Mouse (Mus musculus): ENCODE measurements around the gene Exd1. TPM values are rescaled to one million over a fixed set of nuclear protein-coding genes. Genes with fewer than 3 reads are reported as not detected.
"Not testable (repeated sequence)": the region's sequence is repeated elsewhere in the genome, so short reads cannot be mapped to it uniquely, and the experiment has no call there.

Exd1 gene
- polyA plus RNA-seq, 1 experiment from 2014 or later, result 1.0 TPM

DNA sequence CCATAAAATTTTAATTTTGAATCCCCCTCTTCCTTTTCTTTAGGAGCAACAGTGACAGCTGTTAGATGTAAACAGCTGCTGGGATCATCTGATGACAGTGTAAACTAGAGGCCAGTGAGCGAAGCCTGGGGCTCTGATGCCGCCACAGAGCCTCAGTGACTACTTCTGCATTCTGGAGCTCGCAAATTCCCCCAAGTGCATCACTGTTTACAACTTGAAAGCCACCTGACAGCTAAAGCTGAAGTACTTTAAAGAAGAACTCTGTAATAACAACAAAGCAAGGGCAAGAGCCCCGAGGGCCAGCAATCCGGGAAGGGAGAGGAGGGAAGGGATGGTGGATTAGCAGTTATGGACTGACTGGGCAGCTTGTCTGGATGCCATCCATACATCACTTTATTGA, 30.6 kb downstream of the Exd1 start:
- H3K4me3 ChIP-seq (ENCODE audit: low read depth, low read length), result no peak overlapping the region
- no peak for ATAC-seq
- no peaks in the 10 kb centered on the region for H3K9me3 ChIP-seq (replicated peaks; ENCODE audit: control insufficient read depth, low read length, poor library complexity, severe bottlenecking)
- H3K36me3 ChIP-seq (ENCODE audit: control insufficient read depth, insufficient read depth, low read length), result no peaks in the 10 kb centered on the region
- H3K27me3 ChIP-seq (ENCODE audit: control insufficient read depth, insufficient read depth, low read depth, low read length), result no peaks in the 10 kb centered on the region
- H3K4me1 ChIP-seq (ENCODE audit: control insufficient read depth, insufficient read depth, low read length), result no peaks in the 10 kb centered on the region
- no peak overlapping the region for H3K27ac ChIP-seq (ENCODE audit: low read length)
- no peak overlapping the region for H3K4me2 ChIP-seq (ENCODE audit: low read length)
- no peak overlapping the region for H3K9ac ChIP-seq (ENCODE audit: low read depth, low read length)
- 59% methylated on average over 5 of the region's 5 CpGs for WGBS

DNA sequence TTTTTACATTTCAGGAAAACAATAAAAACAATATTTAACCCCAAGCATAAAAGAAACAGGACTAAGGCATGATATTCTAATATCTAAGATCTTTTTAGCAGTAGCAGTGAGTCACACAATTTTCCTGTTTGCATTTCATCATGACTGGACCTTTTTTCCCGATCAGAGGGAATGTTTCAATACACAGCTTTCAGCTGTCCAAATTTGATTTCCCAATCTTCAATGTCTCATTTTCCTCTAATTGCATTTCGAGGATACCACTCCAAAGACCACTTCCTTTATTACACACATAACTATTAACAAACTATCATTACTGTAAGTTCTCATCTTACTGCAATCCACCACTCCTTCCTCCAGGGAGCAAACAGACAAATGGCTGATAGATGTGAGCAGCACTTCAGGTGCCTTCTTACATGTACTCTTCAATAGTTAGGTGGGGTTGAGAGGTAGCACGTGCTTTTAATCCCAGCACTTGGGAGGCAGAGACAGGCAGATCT, 33.4 kb downstream of the Exd1 start:
- H3K36me3 ChIP-seq (ENCODE audit: control insufficient read depth, insufficient read depth, low read length), result no peaks in the 10 kb centered on the region
- H3K27ac ChIP-seq (ENCODE audit: low read length), result no peak overlapping the region
- H3K4me1 ChIP-seq (ENCODE audit: control insufficient read depth, insufficient read depth, low read length), result no peaks in the 10 kb centered on the region
- WGBS, result 94% methylated on average over 3 of the region's 3 CpGs
- H3K27me3 ChIP-seq (ENCODE audit: control insufficient read depth, insufficient read depth, low read depth, low read length), result no peaks in the 10 kb centered on the region
- H3K4me2 ChIP-seq (ENCODE audit: low read length), result no peak overlapping the region
- no peak overlapping the region for H3K9ac ChIP-seq (ENCODE audit: low read depth, low read length)
- H3K9me3 ChIP-seq (replicated peaks; ENCODE audit: control insufficient read depth, low read length, poor library complexity, severe bottlenecking), result no peaks in the 10 kb centered on the region
- no peak for ATAC-seq
- no peak overlapping the region for H3K4me3 ChIP-seq (ENCODE audit: low read depth, low read length)

DNA sequence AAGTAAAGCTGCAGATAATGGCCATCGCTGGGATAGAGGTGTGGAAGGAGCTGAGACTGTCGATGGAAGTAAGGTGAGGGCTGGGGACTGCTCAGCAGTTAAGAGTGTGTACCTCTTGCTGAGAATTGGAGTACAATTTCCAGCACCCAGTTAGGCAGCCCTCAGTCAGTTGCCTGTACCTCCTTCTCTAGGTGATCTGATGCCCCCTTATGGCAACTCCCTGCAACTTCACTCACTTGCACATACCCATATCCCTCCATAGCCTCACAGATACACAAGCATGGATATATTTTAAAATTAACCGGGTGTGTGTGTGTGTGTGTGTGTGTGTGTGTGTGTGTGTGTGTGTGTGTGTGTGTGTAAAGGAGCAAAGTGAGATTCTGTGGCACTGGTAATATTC, 35.1 kb downstream of the Exd1 start:
- Histone ChIP-seq H3K27ac (ENCODE audit: low read length) (no peak overlapping the region), H3K4me2 (ENCODE audit: low read length) (no peak overlapping the region), H3K36me3 (ENCODE audit: control insufficient read depth, insufficient read depth, low read length) (no peaks in the 10 kb centered on the region), H3K4me1 (ENCODE audit: control insufficient read depth, insufficient read depth, low read length) (no peaks in the 10 kb centered on the region), H3K9me3 (replicated peaks; ENCODE audit: control insufficient read depth, low read length, poor library complexity, severe bottlenecking) (no peaks in the 10 kb centered on the region), H3K27me3 (ENCODE audit: control insufficient read depth, insufficient read depth, low read depth, low read length) (no peaks in the 10 kb centered on the region), H3K4me3 (ENCODE audit: low read depth, low read length) (no peak overlapping the region), H3K9ac (ENCODE audit: low read depth, low read length) (no peak overlapping the region)
- 83% methylated on average over 3 of the region's 3 CpGs for WGBS
- no peak for ATAC-seq

DNA sequence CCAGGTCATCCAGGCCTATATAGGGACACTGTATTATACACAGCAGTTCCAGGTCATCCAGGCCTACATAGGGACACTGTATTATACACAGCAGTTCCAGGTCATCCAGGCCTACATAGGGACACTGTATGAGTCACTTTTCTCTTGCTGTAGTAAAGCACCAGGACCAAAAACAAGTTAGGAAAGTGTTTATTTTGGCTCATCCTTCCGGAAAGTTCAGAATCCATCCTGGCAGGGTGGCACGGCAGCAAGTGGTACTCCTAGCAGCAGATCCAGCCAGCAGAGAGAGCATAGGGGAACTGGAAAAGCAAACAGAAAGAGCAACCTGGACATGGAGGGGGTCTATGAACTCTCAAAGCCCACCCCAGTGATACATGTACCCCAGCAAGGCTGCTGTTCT, 36.6 kb downstream of the Exd1 start:
- no peak overlapping the region for H3K4me2 ChIP-seq (ENCODE audit: low read length)
- no peaks in the 10 kb centered on the region for H3K27me3 ChIP-seq (ENCODE audit: control insufficient read depth, insufficient read depth, low read depth, low read length)
- 87% methylated on average over 2 of the region's 2 CpGs for WGBS
- no peaks in the 10 kb centered on the region for H3K36me3 ChIP-seq (ENCODE audit: control insufficient read depth, insufficient read depth, low read length)
- no peaks in the 10 kb centered on the region for H3K4me1 ChIP-seq (ENCODE audit: control insufficient read depth, insufficient read depth, low read length)
- ATAC-seq, result no peak
- no peak overlapping the region for H3K4me3 ChIP-seq (ENCODE audit: low read depth, low read length)
- H3K27ac ChIP-seq (ENCODE audit: low read length), result no peak overlapping the region
- H3K9ac ChIP-seq (ENCODE audit: low read depth, low read length), result no peak overlapping the region
- no peaks in the 10 kb centered on the region for H3K9me3 ChIP-seq (replicated peaks; ENCODE audit: control insufficient read depth, low read length, poor library complexity, severe bottlenecking)

DNA sequence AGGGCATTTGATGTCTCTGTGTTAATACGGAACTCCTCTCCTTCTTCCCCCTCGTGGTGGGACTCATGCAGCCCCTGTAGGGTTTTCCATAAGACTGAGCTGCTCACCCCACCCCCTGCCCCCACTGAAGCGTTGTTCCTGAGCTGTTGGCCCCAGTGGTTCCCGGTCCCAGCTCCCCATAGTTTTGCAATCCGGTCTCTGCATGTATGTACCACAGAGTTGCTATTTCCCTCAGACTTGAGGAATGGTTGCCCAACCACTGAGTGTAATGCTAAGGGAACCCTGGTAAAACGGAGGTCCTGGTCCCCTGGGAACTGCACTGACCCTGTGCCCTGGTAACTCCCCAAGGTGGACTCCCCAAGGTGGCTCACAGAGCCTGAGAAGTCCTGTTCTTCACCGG, 38.9 kb downstream of the Exd1 start:
- H3K27me3 ChIP-seq (ENCODE audit: control insufficient read depth, insufficient read depth, low read depth, low read length); H3K4me1 ChIP-seq (ENCODE audit: control insufficient read depth, insufficient read depth, low read length); H3K4me2 ChIP-seq (ENCODE audit: low read length); H3K27ac ChIP-seq (ENCODE audit: low read length); H3K36me3 ChIP-seq (ENCODE audit: control insufficient read depth, insufficient read depth, low read length); H3K9me3 ChIP-seq (replicated peaks; ENCODE audit: control insufficient read depth, low read length, poor library complexity, severe bottlenecking); H3K4me3 ChIP-seq (ENCODE audit: low read depth, low read length); ATAC-seq; H3K9ac ChIP-seq (ENCODE audit: low read depth, low read length): not testable (repeated sequence)
- 66% methylated on average over 7 of the region's 7 CpGs for WGBS

DNA sequence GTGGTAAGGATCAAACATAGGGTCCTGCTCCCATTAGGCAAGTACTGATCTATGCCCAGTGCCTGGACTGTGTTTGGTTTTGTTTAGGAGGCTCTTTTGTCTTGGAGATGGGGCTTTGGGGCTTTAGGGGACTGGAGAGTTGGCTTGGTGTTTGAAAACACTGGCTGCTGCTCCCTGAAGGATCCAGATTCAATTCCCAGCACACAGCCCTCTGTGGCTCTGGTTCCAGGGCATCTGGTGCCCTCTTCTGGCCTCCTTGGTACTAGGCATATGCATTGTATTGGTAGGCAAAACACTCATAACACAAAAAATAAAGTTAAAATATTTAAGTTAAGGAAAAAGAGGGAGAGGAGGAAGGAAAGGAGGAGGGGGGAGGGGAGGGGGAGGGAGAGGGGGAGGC, 40.3 kb downstream of the Exd1 start:
- H3K36me3 ChIP-seq (ENCODE audit: control insufficient read depth, insufficient read depth, low read length), result no peaks in the 10 kb centered on the region
- H3K4me3 ChIP-seq (ENCODE audit: low read depth, low read length), result no peak overlapping the region
- no peak overlapping the region for H3K27ac ChIP-seq (ENCODE audit: low read length)
- ATAC-seq, result no peak
- H3K9me3 ChIP-seq (replicated peaks; ENCODE audit: control insufficient read depth, low read length, poor library complexity, severe bottlenecking), result no peaks in the 10 kb centered on the region
- H3K27me3 ChIP-seq (ENCODE audit: control insufficient read depth, insufficient read depth, low read depth, low read length), result no peaks in the 10 kb centered on the region
- no peak overlapping the region for H3K9ac ChIP-seq (ENCODE audit: low read depth, low read length)
- H3K4me1 ChIP-seq (ENCODE audit: control insufficient read depth, insufficient read depth, low read length), result no peaks in the 10 kb centered on the region
- no peak overlapping the region for H3K4me2 ChIP-seq (ENCODE audit: low read length)

DNA sequence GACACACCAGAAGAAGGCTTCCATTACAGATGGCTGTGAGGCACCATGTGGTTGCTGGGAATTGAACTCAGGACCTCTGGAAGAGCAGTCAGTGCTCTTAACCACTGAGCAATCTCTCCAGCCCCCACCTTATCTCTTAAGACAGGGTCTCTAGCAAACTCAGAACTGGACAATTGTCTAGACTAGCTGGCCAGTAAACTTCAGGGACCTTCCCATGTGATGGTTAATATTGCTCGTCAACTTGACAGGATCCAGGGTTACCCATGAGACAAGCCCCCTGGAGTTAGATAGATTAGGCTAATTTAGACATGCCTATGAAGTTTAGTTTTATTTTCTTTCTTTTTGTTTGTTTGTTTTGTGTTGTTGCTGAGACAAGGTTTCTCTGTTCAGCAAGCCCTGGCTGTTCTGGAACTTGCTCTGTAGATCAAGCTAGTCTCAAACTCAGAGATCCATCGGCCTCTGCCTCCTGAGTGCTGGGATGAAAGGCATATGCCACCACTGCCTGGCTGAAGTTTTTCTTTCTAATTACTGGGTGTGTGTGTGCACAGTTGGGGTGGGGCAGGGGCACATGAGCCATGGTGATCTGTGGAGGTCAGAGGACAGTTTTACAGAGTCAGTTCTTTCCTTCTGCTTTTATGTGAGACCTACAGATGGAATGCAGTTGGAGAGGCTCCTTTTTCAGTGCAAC, 46.3 kb downstream of the Exd1 start:
- Histone ChIP-seq H3K4me2 (ENCODE audit: low read length) (no peak overlapping the region), H3K36me3 (ENCODE audit: control insufficient read depth, insufficient read depth, low read length) (no peaks in the 10 kb centered on the region), H3K27me3 (ENCODE audit: control insufficient read depth, insufficient read depth, low read depth, low read length) (no peaks in the 10 kb centered on the region), H3K9ac (ENCODE audit: low read depth, low read length) (no peak overlapping the region), H3K4me3 (ENCODE audit: low read depth, low read length) (no peak overlapping the region), H3K4me1 (ENCODE audit: control insufficient read depth, insufficient read depth, low read length) (no peaks in the 10 kb centered on the region), H3K9me3 (replicated peaks; ENCODE audit: control insufficient read depth, low read length, poor library complexity, severe bottlenecking) (no peaks in the 10 kb centered on the region), H3K27ac (ENCODE audit: low read length) (no peak overlapping the region)
- WGBS, result 89% methylated on average over 2 of the region's 2 CpGs
- no peak for ATAC-seq

DNA sequence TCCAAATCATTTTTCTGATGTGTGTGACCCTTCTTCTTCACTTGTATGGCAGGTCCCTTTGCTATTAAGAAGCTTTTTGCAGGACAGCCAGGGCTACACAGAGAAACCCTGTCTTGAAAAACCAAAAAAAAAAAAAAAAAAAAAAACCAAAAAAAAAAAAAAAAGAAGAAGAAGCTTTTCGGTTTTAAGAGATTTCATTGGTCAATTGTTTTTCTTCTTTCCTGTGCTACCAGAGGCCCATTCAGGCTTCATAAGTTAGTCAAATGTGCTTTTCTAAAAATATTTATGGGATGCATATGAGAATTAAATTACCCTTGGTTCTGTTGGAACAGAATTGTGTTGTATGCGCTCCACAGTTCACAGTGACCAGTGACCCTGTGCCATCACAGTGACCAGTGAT, 48.6 kb downstream of the Exd1 start:
- 88% methylated on average over 2 of the region's 2 CpGs for WGBS
- no peak overlapping the region for H3K27ac ChIP-seq (ENCODE audit: low read length)
- H3K4me1 ChIP-seq (ENCODE audit: control insufficient read depth, insufficient read depth, low read length), result no peaks in the 10 kb centered on the region
- H3K27me3 ChIP-seq (ENCODE audit: control insufficient read depth, insufficient read depth, low read depth, low read length), result no peaks in the 10 kb centered on the region
- no peak for ATAC-seq
- no peak overlapping the region for H3K4me3 ChIP-seq (ENCODE audit: low read depth, low read length)
- H3K36me3 ChIP-seq (ENCODE audit: control insufficient read depth, insufficient read depth, low read length), result no peaks in the 10 kb centered on the region
- H3K9me3 ChIP-seq (replicated peaks; ENCODE audit: control insufficient read depth, low read length, poor library complexity, severe bottlenecking), result no peaks in the 10 kb centered on the region
- no peak overlapping the region for H3K4me2 ChIP-seq (ENCODE audit: low read length)
- no peak overlapping the region for H3K9ac ChIP-seq (ENCODE audit: low read depth, low read length)

DNA sequence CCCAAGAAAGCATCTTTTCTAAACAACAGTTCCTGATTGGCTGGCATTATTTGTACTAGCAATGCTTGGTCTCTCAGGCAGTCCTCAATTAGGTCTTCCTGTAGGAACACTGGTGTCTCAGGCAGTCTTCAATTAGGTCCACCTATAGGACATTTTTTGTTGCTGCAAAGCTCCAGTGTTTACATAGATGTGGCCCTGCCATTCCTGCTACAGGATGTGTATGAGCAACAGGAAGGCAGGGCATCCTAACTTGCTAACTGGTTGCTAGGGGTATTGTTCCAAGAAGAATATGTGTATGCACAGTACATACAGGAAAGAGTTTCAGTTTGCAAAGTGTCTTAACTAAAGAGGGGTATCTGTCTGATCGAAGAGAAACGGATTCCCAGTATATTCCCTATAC, 51.3 kb downstream of the Exd1 start:
- Histone ChIP-seq H3K4me1 (ENCODE audit: control insufficient read depth, insufficient read depth, low read length) (no peaks in the 10 kb centered on the region), H3K27ac (ENCODE audit: low read length) (no peak overlapping the region), H3K4me2 (ENCODE audit: low read length) (no peak overlapping the region), H3K27me3 (ENCODE audit: control insufficient read depth, insufficient read depth, low read depth, low read length) (no peaks in the 10 kb centered on the region), H3K4me3 (ENCODE audit: low read depth, low read length) (no peak overlapping the region), H3K9me3 (replicated peaks; ENCODE audit: control insufficient read depth, low read length, poor library complexity, severe bottlenecking) (no peaks in the 10 kb centered on the region), H3K36me3 (ENCODE audit: control insufficient read depth, insufficient read depth, low read length) (no peaks in the 10 kb centered on the region), H3K9ac (ENCODE audit: low read depth, low read length) (no peak overlapping the region)
- 100% methylated on average over 2 of the region's 2 CpGs for WGBS
- no peak for ATAC-seq
